Mouse (Mus musculus) embryonic facial prominence, embryonic 12.5 days (tissue): ENCODE measurements around the gene Sec14l3. TPM values are rescaled to one million over a fixed set of nuclear protein-coding genes. Genes with fewer than 3 reads are reported as not detected.

Experiments used
- ATAC-seq: fragments of 200-750 bp; cut with Nextera tagmentation; 2 replicates; pipeline ENCODE4 v1.8.0; 2017; ENCODE audit not compliant: insufficient number of reproducible peaks, insufficient read depth, low FRiP score, low TSS enrichment
- H3K27ac ChIP-seq: fragments of 300-500 bp; sonication (generic); 2 replicates; pipeline ENCODE4 v1.5.1; 2016; ENCODE audit warnings: mild to moderate bottlenecking
- H3K27me3 ChIP-seq: fragments of 300-500 bp; sonication (generic); 2 replicates; pipeline ENCODE4 v1.6.1; 2016; ENCODE audit warnings: mild to moderate bottlenecking, moderate library complexity
- H3K36me3 ChIP-seq: fragments of 300-500 bp; sonication (generic); 2 replicates; pipeline ENCODE4 v1.6.1; 2016; ENCODE audit warnings: mild to moderate bottlenecking
- H3K4me1 ChIP-seq: fragments of 300-500 bp; sonication (generic); 2 replicates; pipeline ENCODE4 v1.6.1; 2016
- H3K4me2 ChIP-seq: fragments of 300-500 bp; sonication (generic); replicated peaks from 2 replicates; pipeline ENCODE4 v1.6.1; 2016; ENCODE audit warnings: mild to moderate bottlenecking, moderate library complexity
- H3K4me3 ChIP-seq: fragments of 300-500 bp; sonication (generic); 2 replicates; pipeline ENCODE4 v1.5.1; 2016; ENCODE audit warnings: mild to moderate bottlenecking
- H3K9ac ChIP-seq: fragments of 300-500 bp; sonication (generic); 2 replicates; pipeline ENCODE4 v1.6.1; 2016; ENCODE audit warnings: mild to moderate bottlenecking, moderate library complexity
- H3K9me3 ChIP-seq: fragments of 300-500 bp; sonication (generic); 2 replicates; pipeline ENCODE4 v1.6.1; 2016; ENCODE audit warnings: mild to moderate bottlenecking, moderate library complexity
- WGBS: fragments of 180-500 bp; shearing (Covaris S2); methylation state at CpG from one replicate; pipeline ENCODE4 v1.1.7; 2016; 5-methylcytosine and 5-hydroxymethylcytosine counted together
- polyA plus RNA-seq: library from polyadenylated mRNA; unstranded; fragments of >200 nt; fragmentation: Nextera tagmentation; extraction: Ambion mirVana; gene quantifications from 2 replicates; pipeline ENCODE4 v1.2.1, GENCODE M21; 2016

The Sec14l3 gene
- polyA plus RNA-seq, 1 experiment from 2014 or later: not detected

- 82% methylated on average over 3 of the region's 3 CpGs for WGBS
- Histone ChIP-seq H3K4me3 (no peak overlapping the region), H3K9ac (no peak overlapping the region), H3K4me2 (no peak overlapping the region), H3K27me3 (peaks cover 13% of the 10 kb centered on the region), H3K36me3 (no peaks in the 10 kb centered on the region), H3K27ac (no peak overlapping the region), H3K9me3 (0 out of 2 replicates have a peak, but pooled peaks cover 5% of the 10 kb centered on the region), H3K4me1 (peaks cover 17% of the 10 kb centered on the region; the same call in 1 of the 2 replicates)
- no peak for ATAC-seq
These were observed 57.0 kb downstream of the Sec14l3 start for GRCm38 (mm10) chr11:4121691-4122090.

DNA sequence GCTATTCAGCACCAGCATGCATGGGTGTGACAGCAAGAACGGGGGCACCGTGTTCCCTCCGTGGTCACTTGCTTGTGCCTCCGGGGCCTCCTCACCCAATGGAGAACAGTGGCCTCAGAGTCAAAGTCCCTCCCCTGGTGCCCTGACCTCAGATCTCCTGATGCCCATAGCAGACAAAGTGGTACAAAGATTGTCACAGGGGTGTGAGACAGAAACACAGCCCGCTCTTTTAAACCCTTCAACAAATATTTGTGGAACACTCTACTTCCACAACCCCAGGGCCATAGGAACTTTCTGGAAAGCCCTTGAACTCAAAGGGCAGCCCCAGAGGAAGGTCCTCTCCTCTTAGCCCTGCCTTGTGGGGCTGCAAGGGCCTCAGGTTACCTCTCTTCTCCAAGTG lies 57.6 kb downstream of the Sec14l3 start:
- H3K27me3 ChIP-seq: peaks cover 13% of the 10 kb centered on the region
- 0 out of 2 replicates have a peak, but pooled peaks cover 6% of the 10 kb centered on the region for H3K9me3 ChIP-seq
- no peak overlapping the region for H3K4me3 ChIP-seq
- H3K9ac ChIP-seq: no peak overlapping the region
- peaks cover 14% of the 10 kb centered on the region; the same call in 1 of the 2 replicates for H3K4me1 ChIP-seq
- WGBS: 76% methylated on average over 5 of the region's 5 CpGs
- no peak for ATAC-seq
- no peak overlapping the region for H3K4me2 ChIP-seq
- no peaks in the 10 kb centered on the region for H3K36me3 ChIP-seq
- no peak overlapping the region for H3K27ac ChIP-seq

DNA sequence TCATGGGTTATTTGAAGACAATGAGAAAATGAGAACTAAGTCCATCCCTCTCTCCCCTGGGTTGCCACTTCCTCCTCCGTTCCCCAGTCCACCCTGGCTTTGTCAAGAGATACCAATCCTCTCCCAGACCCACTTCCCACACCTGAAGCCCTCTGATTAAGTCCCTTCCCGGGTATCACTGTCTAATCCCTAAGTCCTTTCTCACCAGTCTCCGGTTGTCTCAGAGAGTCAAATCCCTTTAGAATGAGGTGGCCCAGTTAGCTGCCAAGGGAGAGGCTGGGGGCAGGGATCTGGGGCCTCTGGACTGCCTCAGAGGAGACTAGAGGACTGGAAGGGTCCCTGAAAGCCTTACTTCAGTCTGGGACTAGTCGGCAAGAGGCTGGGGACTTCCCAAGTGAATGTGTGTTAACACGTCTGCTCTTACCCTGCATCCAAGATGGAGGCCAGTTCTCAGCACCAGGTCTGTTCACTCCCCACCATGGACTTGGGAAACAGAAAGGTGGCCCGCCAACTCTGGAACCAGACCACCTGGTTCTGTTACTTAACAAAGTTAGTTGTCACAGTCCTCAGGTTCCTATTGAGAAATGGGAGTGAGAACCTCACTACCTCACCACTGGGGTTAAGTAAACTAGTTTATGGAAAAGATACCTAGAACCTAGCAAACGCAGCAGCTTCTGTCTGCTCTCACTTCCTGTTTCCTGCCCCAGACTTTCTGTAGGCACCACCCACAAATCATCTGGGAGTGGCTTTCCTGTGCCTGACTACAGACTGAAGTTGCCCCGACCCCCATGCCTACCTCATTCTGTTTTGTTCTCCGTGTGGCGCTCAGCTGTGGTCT lies 58.3 kb downstream of the Sec14l3 start, which contains the start of gene Sec14l2:
Sec14l2 (minus strand) TSS at position 674 of the 838 bp plus-strand sequence.
- H3K27me3 ChIP-seq: peaks cover 6% of the 10 kb centered on the region
- H3K4me1 ChIP-seq: 0 out of 2 replicates have a peak, but pooled peaks cover 7% of the 10 kb centered on the region
- H3K27ac ChIP-seq: no peak within 1 kb of the TSS
- 74% methylated on average over 10 of the region's 10 CpGs for WGBS
- H3K36me3 ChIP-seq: no peaks in the 10 kb centered on the region
- H3K9me3 ChIP-seq: 0 out of 2 replicates have a peak, but pooled peaks cover 6% of the 10 kb centered on the region
- no peak for ATAC-seq
- H3K4me2 ChIP-seq: no peak within 1 kb of the TSS
- H3K9ac ChIP-seq: no peak within 1 kb of the TSS
- H3K4me3 ChIP-seq: no peak within 1 kb of the TSS

DNA sequence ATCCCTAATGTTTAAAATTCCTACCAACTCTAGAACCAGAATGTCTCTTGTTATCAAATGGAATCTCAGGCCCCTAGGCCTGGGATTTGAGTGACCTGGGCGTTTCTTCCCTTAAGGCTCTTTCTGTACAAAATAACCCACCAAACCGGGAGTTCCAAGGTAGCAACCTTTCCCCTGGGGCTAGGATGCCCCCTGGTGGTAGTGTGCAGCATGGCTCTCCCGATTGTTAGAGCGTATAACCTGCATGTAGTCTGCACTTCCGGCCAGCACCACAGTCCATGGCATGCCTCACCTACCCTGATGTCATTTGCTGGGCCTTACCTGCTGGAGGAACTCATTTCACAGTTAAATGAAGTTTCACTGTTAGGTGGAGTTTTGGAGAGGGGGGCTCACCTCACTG lies 59.3 kb downstream of the Sec14l3 start:
- peaks cover 6% of the 10 kb centered on the region for H3K27me3 ChIP-seq
- 58% methylated on average over 5 of the region's 5 CpGs for WGBS
- no peak overlapping the region for H3K4me3 ChIP-seq
- 0 out of 2 replicates have a peak, but pooled peaks cover 6% of the 10 kb centered on the region for H3K9me3 ChIP-seq
- no peak overlapping the region for H3K27ac ChIP-seq
- H3K4me2 ChIP-seq: no peak overlapping the region
- no peak overlapping the region for H3K9ac ChIP-seq
- ATAC-seq: no peak
- H3K4me1 ChIP-seq: 0 out of 2 replicates have a peak, but pooled peaks cover under 1% of the 10 kb centered on the region
- H3K36me3 ChIP-seq: no peaks in the 10 kb centered on the region

GRCm38 (mm10) chr11:4127059-4127458 lies 62.4 kb downstream of the Sec14l3 start:
- Histone ChIP-seq H3K4me2 (no peak overlapping the region), H3K4me1 (no peaks in the 10 kb centered on the region), H3K27me3 (no peaks in the 10 kb centered on the region), H3K9ac (no peak overlapping the region), H3K9me3 (0 out of 2 replicates have a peak, but pooled peaks cover 6% of the 10 kb centered on the region), H3K4me3 (no peak overlapping the region), H3K27ac (no peak overlapping the region), H3K36me3 (no peaks in the 10 kb centered on the region)
- ATAC-seq: no peak
- 88% methylated on average over 1 of the region's 1 CpGs for WGBS

Other genes with a start within 250 kb of the Sec14l3 start
- gene Osbp2, start 200.9 kb upstream of the Sec14l3 start, polyA plus RNA-seq: 2.1 TPM in 2 replicates
- gene 4921536K21Rik, start 169.7 kb upstream of the Sec14l3 start, polyA plus RNA-seq: 0.14 and 0.33 TPM in 2 replicates
- 12.7 and 14.7 TPM in 2 replicates for gene Dusp18, start 169.6 kb upstream of the Sec14l3 start, polyA plus RNA-seq
- 5.1 and 5.2 TPM in 2 replicates for gene Slc35e4, start 150.2 kb upstream of the Sec14l3 start, polyA plus RNA-seq
- 34.6 and 36.1 TPM in 2 replicates for gene Tcn2, start 132.7 kb upstream of the Sec14l3 start, polyA plus RNA-seq
- gene Pes1, start 100.9 kb upstream of the Sec14l3 start, polyA plus RNA-seq: 79.1 and 82.2 TPM in 2 replicates
- gene 4930556J24Rik, start 88.1 kb upstream of the Sec14l3 start, polyA plus RNA-seq: 0.18 and 0.25 TPM in 2 replicates
- 2.2 and 2.4 TPM in 2 replicates for gene Gal3st1, start 81.2 kb upstream of the Sec14l3 start, polyA plus RNA-seq
- gene Sec14l4, start 33.4 kb upstream of the Sec14l3 start, polyA plus RNA-seq: 0.23 TPM in 1 of 2 replicates, not detected in the other
- gene Mtfp1, start 30.6 kb downstream of the Sec14l3 start, polyA plus RNA-seq: 7.6 and 7.7 TPM in 2 replicates
- 2.0 and 2.4 TPM in 2 replicates for gene Sec14l2, start 58.6 kb downstream of the Sec14l3 start, polyA plus RNA-seq
- 43.0 and 44.7 TPM in 2 replicates for gene Rnf215, start 70.4 kb downstream of the Sec14l3 start, polyA plus RNA-seq
- 9.3 and 10.7 TPM in 2 replicates for gene Ccdc157, start 95.5 kb downstream of the Sec14l3 start, polyA plus RNA-seq
- gene Sf3a1, start 95.5 kb downstream of the Sec14l3 start, polyA plus RNA-seq: 70.0 and 73.9 TPM in 2 replicates
- 34.7 and 39.2 TPM in 2 replicates for gene Tbc1d10a, start 121.9 kb downstream of the Sec14l3 start, polyA plus RNA-seq
- 3.0 and 3.6 TPM in 2 replicates for gene Castor1, start 153.4 kb downstream of the Sec14l3 start, polyA plus RNA-seq
- gene Osm, start 171.6 kb downstream of the Sec14l3 start, polyA plus RNA-seq: not detected in 2 replicates
- 0.06 and 0.09 TPM in 2 replicates for gene Lif, start 192.7 kb downstream of the Sec14l3 start, polyA plus RNA-seq